Mouse (Mus musculus) 3T3-L1 (cell line): Measurements from ENCODE around the gene Zfp981.
"Not testable (repeated sequence)": the region's sequence is repeated elsewhere in the genome, so short reads cannot be mapped to it uniquely, and the experiment has no call there.

Source experiments
- DNase-seq: peaks from one replicate; pipeline ENCODE4 v3.0.0-alpha.2; 2015; ENCODE audit warnings: low read depth, low spot score

Zfp981 gene

GRCm38 (mm10) chr4:146501727-146502126 lies at the start of gene Zfp981:
Gene Zfp981 (plus strand): TSS chr4:146502027.
- not testable (repeated sequence) for DNase-seq

DNA sequence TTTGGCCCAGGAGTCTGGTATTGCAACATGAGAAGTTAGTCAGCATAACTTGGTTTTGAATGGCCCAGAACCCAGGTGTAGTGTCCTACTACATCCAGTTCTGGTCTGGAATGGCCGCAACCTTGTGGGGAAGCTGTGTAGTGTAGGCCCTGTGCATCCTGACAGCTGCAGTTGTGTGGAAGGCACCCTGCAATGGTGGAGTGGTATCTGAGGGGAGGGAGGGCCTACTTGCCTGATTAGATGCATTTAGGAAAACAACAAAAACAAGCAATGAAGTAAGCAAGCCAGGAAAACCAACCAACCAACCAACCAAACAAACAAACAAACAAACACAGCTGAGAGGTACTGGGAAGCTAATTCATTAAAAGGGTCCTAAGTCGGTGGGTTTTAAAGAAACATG lies 49.3 kb upstream of the Zfp981 start:
- not testable (repeated sequence) for DNase-seq

- DNase-seq = not testable (repeated sequence)
Observed at GRCm38 (mm10) chr4:146454170-146454569, 47.7 kb upstream of the Zfp981 start.

DNA sequence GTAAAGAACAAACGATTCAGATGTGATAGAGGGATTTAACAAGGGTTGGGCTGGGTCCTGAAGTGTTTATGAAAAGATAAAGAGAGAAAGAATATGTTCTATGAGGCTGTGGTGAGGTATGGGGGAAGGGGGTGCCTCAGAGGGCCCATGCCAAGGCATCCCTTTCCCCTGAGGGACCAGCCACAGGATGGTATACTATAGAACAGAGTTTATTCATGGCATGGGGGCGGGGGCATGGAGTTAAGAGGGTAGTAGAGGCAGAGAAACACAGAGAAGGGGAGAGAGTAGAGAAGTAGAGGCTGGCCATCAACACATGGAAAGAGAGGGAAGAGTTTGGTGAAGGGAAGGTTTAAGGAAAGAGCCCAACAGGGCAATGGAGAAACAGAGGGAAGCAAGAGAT lies 46.9 kb upstream of the Zfp981 start:
- DNase-seq = no peak

DNA sequence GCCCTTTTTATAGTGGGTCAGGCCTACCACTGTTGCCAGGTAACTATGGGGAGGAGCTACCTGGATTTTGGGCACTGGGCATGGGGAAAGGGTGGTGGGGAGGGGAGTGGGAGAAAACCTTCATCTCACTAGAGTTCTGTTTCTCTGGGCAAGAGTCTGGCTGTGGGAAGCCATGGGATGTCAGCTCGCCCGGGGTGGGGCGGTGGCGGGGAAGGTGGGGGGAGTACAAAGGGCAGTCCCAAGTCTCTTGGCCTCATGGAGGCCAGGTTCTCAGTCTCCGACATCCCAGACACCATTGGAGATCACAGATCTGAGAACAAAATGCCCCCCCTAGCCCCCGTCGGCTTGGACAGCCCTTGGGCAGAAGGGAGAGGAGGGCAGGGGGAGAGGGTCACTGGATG lies 46.5 kb upstream of the Zfp981 start:
- DNase-seq = no peak

GRCm38 (mm10) chr4:146456061-146456726 lies 45.6 kb upstream of the Zfp981 start:
- no peak for DNase-seq

DNA sequence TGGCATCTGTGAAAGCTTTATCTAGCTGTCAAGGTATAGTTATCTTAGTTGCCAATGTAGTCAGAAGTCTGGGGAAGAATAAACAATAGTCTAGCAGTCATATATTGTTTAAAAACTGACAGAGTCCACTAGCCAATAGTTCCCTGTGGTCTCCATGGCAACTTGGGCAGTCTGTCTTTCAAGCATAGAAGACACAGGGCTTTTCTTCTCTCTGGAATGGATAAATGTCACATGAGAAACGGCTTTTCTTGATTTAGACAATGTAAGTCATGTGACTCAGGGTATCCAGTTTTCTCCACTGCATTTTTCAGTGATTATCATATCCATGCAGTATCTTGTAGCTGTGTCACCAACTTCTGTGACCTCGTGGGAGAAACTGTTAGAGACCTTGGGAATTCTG lies 44.7 kb upstream of the Zfp981 start:
- peak; percentile 16 for DNase-seq

- DNase-seq = no peak
Observed at GRCm38 (mm10) chr4:146457720-146458119, 44.1 kb upstream of the Zfp981 start.

DNA sequence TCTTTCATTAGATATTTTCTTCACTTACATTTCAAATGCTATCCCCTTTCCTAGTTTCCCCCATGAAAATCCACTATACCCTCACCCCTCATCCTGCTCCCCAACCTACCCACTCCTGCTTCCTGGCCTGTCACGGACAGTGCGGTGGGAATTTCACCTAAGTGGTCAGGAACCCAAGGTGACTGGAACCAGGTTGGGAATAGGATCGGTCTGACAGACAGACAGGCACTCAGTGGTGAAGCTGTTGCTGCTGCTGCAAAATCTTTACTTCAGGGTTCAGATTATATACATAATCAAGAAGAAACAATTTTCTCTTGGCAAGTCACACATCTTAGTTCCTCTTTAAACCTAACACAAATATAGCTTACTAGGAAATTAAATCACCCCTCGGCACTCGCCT lies 42.0 kb upstream of the Zfp981 start:
- not testable (repeated sequence) for DNase-seq

GRCm38 (mm10) chr4:146460685-146461084 lies 41.1 kb upstream of the Zfp981 start:
- not testable (repeated sequence) for DNase-seq

- DNase-seq = not testable (repeated sequence)
Observed at GRCm38 (mm10) chr4:146463649-146464351, 38.0 kb upstream of the Zfp981 start.

DNA sequence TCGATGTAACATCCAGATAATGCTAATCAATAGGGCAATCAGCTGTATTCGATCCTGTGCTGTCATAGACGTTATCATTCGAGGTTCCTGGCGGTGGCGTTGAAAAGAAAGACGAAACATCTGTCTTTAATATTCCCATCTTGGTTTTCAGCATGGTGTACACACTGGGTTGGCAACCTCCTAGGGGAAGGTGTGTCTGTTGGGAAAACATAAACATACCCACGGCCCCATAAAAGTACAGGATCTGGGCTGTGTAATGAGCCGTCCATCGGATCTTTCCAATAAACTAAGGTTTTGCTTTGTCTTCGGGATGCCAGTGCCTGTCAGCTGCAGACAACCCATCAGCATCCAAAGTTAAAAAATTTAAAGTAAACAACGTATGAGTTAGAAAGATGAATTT lies 31.8 kb upstream of the Zfp981 start:
- DNase-seq = not testable (repeated sequence)

DNA sequence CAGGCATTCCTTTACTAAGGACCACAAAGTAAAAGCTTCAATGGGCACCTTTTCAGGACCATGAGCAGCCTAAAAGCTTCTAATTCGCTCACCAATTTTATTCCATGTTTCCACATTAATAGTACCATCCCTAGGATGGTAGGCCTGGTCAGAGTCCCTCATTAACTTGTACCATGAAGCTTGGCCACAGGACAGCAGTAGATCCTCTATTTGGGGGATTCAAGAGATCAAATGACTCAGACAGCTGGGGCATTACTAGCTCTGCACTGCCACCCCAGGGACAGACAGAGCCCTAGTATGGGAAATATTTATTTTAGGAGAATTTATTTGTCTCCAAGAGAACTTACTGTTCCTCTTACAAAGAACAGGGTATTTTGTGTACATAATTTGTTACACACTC lies 27.6 kb upstream of the Zfp981 start:
- not testable (repeated sequence) for DNase-seq

DNA sequence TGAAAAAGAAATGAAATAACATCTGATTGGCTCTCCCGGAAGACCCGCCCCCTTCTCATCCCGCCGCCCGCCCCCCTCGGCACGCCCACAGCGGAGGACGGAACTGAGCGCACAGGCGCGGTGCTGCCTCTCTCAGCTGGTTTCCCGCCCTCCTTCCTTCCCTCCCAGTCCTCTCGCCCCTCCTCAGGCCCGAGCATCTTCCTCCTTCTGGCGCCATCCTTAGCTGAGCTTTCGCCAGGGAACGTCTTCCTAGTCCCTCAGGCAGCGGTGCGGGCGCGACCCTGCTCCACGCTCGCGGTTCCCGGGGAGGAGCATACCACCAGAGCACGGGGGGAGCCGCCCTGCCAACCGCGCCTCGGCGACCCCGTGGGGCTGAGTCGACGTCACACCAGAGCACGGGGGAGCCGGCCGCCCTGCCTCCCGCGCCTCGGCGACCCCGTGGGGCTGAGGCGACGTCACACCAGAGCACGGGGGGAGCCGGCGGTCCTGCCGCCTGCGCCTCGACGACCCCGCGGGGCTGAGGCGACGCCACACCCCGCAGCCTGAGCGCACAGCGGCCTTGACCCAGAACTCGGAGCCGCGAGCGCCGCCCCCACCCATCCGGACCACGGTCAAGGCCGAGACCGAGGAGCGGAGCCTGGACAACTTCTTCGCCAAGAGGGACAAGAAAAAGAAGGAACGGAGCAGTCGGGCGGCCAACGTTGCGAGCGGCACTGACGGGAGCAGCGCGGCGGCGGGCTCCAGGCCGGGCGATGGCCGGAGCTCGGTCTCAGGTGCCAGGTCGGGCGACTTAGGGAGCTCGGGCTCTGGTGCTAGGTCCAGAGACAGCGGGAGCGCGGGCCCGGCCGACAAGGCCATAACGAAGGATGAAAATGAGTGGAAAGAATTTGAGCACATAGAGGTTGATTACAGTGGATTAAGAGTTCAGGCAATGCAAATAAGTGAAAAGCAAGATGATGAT lies 26.8 kb upstream of the Zfp981 start:
- not testable (repeated sequence) for DNase-seq

- not testable (repeated sequence) for DNase-seq
Observed at GRCm38 (mm10) chr4:146476260-146476659, 25.6 kb upstream of the Zfp981 start.

- not testable (repeated sequence) for DNase-seq
Observed at GRCm38 (mm10) chr4:146476959-146477358, 24.9 kb upstream of the Zfp981 start.

- DNase-seq = not testable (repeated sequence)
Observed at GRCm38 (mm10) chr4:146480376-146481096, 21.3 kb upstream of the Zfp981 start.

- DNase-seq = not testable (repeated sequence)
Observed at GRCm38 (mm10) chr4:146482546-146482945, 19.3 kb upstream of the Zfp981 start.

DNA sequence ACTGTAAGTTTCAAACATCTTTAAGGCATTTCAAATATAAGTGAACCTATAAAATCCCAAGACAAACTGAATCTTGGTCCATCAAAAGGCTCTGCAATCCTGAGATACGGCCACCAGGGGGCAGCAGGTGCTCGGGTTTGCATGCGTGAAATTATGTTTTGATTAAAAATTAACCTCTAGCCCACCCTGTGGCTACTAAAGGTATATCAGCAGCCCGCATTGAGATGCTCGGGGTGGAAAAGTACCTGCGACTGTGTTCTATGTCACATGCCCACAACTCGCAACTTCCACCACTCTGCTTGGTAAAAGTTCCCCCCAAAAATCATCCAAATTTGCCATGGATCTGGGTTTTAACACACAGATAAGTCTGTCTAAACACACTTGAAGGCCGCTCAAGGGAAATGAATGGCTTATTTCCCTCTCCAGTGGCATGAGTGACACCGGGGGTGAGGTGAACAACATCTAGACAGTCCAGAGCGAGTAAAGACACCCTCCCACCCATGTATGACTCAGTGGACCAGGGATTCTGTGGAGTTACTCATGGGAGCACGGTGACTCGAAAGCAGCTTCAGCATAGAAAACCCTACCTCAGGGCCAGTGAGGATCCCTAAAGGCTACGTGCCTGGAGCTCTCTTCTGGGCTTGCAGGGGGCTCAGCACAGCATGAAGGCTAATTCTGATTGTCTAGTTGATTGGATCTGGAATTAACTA lies 18.1 kb upstream of the Zfp981 start:
- DNase-seq = not testable (repeated sequence)

- DNase-seq = not testable (repeated sequence)
Observed at GRCm38 (mm10) chr4:146484676-146485075, 17.2 kb upstream of the Zfp981 start.
